Mouse (Mus musculus) granulocyte monocyte progenitor cell, adult 5-6 weeks (primary cell): ENCODE results near the gene Polr1a. TPM values are rescaled to one million over a fixed set of nuclear protein-coding genes. Genes with fewer than 3 reads are reported as not detected.

Source experiments
- ATAC-seq: replicated peaks from 2 replicates; pipeline ENCODE4 v1.8.0; 2016; ENCODE audit warnings: mild to moderate bottlenecking, moderate TSS enrichment, inconsistent platforms; ENCODE audit not compliant: poor library complexity, severe bottlenecking
- total RNA-seq, 2 experiments: library from RNA; stranded (forward) in 1 of 2; stranded (reverse) in 1 of 2; fragments of 200-712, 200-1000 nt in 1 of 2; fragments of >200 nt in 1 of 2; fragmentation: Nextera tagmentation in 1 of 2; gene quantifications; 2 replicates each; pipeline ENCODE4 v1.2.3; 2014 to 2017

Polr1a gene
- total RNA-seq, 2 experiments from 2014 or later = 78.8 to 83.1 TPM

- no peak for ATAC-seq
Observed at GRCm38 (mm10) chr6:71991933-71992325, 83.1 kb downstream of the Polr1a start.

GRCm38 (mm10) chr6:71994004-71994403 is 85.2 kb downstream of the Polr1a start:
- ATAC-seq = no peak

GRCm38 (mm10) chr6:71995081-71995480 is 86.2 kb downstream of the Polr1a start:
- ATAC-seq = no peak

GRCm38 (mm10) chr6:71997215-71997614 is 88.4 kb downstream of the Polr1a start:
- ATAC-seq = no peak

GRCm38 (mm10) chr6:71999917-72000512 is 91.2 kb downstream of the Polr1a start:
- ATAC-seq = no peak

GRCm38 (mm10) chr6:72001220-72001777 is 92.4 kb downstream of the Polr1a start:
- ATAC-seq = no peak

GRCm38 (mm10) chr6:72007411-72008212 is 98.8 kb downstream of the Polr1a start:
- ATAC-seq = no peak

GRCm38 (mm10) chr6:72008213-72008655 is 99.4 kb downstream of the Polr1a start:
- ATAC-seq = no peak

- ATAC-seq = no peak
Observed at GRCm38 (mm10) chr6:72009454-72009853, 100.6 kb downstream of the Polr1a start.

GRCm38 (mm10) chr6:72014033-72014432 is 105.2 kb downstream of the Polr1a start:
- no peak for ATAC-seq

- ATAC-seq = no peak
Observed at GRCm38 (mm10) chr6:72018052-72018451, 109.2 kb downstream of the Polr1a start.

GRCm38 (mm10) chr6:72025497-72025896 is 116.6 kb downstream of the Polr1a start:
- peak; percentile 62 for ATAC-seq

- no peak for ATAC-seq
Observed at GRCm38 (mm10) chr6:72028079-72028478, 119.2 kb downstream of the Polr1a start.

- no peak for ATAC-seq
Observed at GRCm38 (mm10) chr6:72029674-72030073, 120.8 kb downstream of the Polr1a start.

Other genes with a start within 250 kb of the Polr1a start
- 2.4 and 2.6 TPM in 2 replicates for gene Reep1, start 201.5 kb upstream of the Polr1a start, total RNA-seq (2014; fragmentation: Nextera tagmentation)
- 0.60 and 2.0 TPM in 2 replicates for gene Reep1, start 201.5 kb upstream of the Polr1a start, total RNA-seq (2017)
- gene Mrpl35, start 82.1 kb upstream of the Polr1a start, total RNA-seq (2014; fragmentation: Nextera tagmentation) = 21.6 and 34.0 TPM in 2 replicates
- 40.0 and 54.7 TPM in 2 replicates for gene Mrpl35, start 82.1 kb upstream of the Polr1a start, total RNA-seq (2017)
- 148 and 158 TPM in 2 replicates for gene Immt, start 77.7 kb upstream of the Polr1a start, total RNA-seq (2014; fragmentation: Nextera tagmentation)
- gene Immt, start 77.7 kb upstream of the Polr1a start, total RNA-seq (2017) = 142 and 149 TPM in 2 replicates
- gene Ptcd3, start 303 bp upstream of the Polr1a start, total RNA-seq (2014; fragmentation: Nextera tagmentation) = 113 and 134 TPM in 2 replicates
- 153 and 171 TPM in 2 replicates for gene Ptcd3, start 303 bp upstream of the Polr1a start, total RNA-seq (2017)
- gene St3gal5, start 188.5 kb downstream of the Polr1a start, total RNA-seq (2014; fragmentation: Nextera tagmentation) = 2.6 TPM in 1 of 2 replicates, not detected in the other
- gene St3gal5, start 188.5 kb downstream of the Polr1a start, total RNA-seq (2017) = 10.9 and 11.0 TPM in 2 replicates